Mouse (Mus musculus) lung, adult 2 months (tissue): ENCODE data around the gene Psmb10.

Source experiments
- CTCF ChIP-seq: fragments of 200-500 bp; IDR thresholded peaks from 2 replicates; pipeline ENCODE4 v1.5.1; 2011; ENCODE audit warnings: mild to moderate bottlenecking, low read length, control low read depth; ENCODE audit not compliant: insufficient read depth
- POLR2A ChIP-seq: fragments of 200-500 bp; IDR thresholded peaks from 2 replicates; pipeline ENCODE4 v1.6.1; 2011; ENCODE audit warnings: low read depth, mild to moderate bottlenecking, control low read depth, low read length, borderline replicate concordance; ENCODE audit errors: extremely low read depth

GRCm38 (mm10) chr8:105965266-105965904, 27.1 kb upstream of the Psmb10 start:
- no peak for TF ChIP-seq POLR2A
- TF ChIP-seq CTCF, result no peak
